Mouse (Mus musculus): ENCODE data around the gene Pawr. TPM values are rescaled to one million over a fixed set of nuclear protein-coding genes. Genes with fewer than 3 reads are reported as not detected.

The Pawr gene
- total RNA-seq, 1 experiment: 36.4 TPM

- DNase-seq (ENCODE audit: low read depth, low spot score): no peak
- TF ChIP-seq HCFC1 (IDR thresholded peaks at IDR 0.05; ENCODE audit: borderline replicate concordance, insufficient read depth, low read length) (no peak), ZNF384 (IDR thresholded peaks at IDR 0.05; ENCODE audit: low read depth, low read length) (no peak), ZC3H11A (IDR thresholded peaks at IDR 0.05; ENCODE audit: borderline replicate concordance, low read depth, low read length) (no peak), CHD2 (IDR thresholded peaks at IDR 0.05; ENCODE audit: low read depth, low read length) (no peak), MAFK (IDR thresholded peaks at IDR 0.05; ENCODE audit: insufficient read depth, low read depth, low read length) (no peak)
- Histone ChIP-seq H3K9ac (ENCODE audit: insufficient read depth, low read depth, low read length, poor library complexity, severe bottlenecking) (peak overlapping the region; percentile 33; the same call in 1 of the 2 replicates), H3K36me3 (ENCODE audit: control insufficient read depth, insufficient read depth, low read length, poor library complexity, severe bottlenecking) (no peaks in the 10 kb centered on the region), H3K4me1 (ENCODE audit: control insufficient read depth in 2 of 2, insufficient read depth in 2 of 2, low read length in 2 of 2, poor library complexity in 1 of 2) (peaks cover 2 to 13% of the 10 kb centered on the region in 2 experiments; a peak in 3 of 4 replicates), H3K27ac (ENCODE audit: insufficient read depth, low read depth, low read length, poor library complexity, severe bottlenecking) (peak overlapping the region; percentile 79; the same call in 1 of the 2 replicates), H3K4me3 (ENCODE audit: insufficient read depth in 1 of 2, low read depth in 1 of 2, low read length in 2 of 2, poor library complexity in 1 of 2, severe bottlenecking in 1 of 2) (peak overlapping the region in 1 of 2 experiments; percentile 33; a peak in 2 of 4 replicates), H3K9me3 (ENCODE audit: control insufficient read depth, insufficient read depth, low read depth, low read length) (no peaks in the 10 kb centered on the region)
- in situ Hi-C loops (cut with MboI; ENCODE audit: low sequenced_read_pairs in 2 of 2, unreplicated experiment in 2 of 2): no loop called here
Measured at GRCm38 (mm10) chr10:108294766-108295165, 37.2 kb upstream of the Pawr start.

DNA sequence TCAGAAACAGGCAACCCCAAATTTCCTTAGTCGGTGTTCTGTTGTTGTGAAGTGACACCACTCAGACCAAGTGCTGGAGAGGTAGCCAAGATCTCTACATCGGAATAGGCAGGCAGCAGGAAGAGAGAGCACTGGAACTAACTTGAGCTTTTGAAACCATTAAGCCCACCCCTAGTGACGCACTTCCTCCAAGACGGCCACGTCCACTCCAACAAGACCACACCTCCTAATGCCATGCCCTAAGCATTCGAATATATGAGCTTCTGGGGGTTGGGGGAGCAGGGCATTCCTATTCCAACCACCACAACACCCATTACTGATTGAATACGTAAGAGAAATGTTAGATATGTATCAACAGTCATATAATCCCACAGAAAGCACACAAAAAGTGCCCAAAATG is 35.5 kb upstream of the Pawr start:
- TF ChIP-seq ZNF384 (IDR thresholded peaks at IDR 0.05; ENCODE audit: low read depth, low read length) (no peak), HCFC1 (IDR thresholded peaks at IDR 0.05; ENCODE audit: borderline replicate concordance, insufficient read depth, low read length) (no peak), MAFK (IDR thresholded peaks at IDR 0.05; ENCODE audit: insufficient read depth, low read depth, low read length) (no peak), CHD2 (IDR thresholded peaks at IDR 0.05; ENCODE audit: low read depth, low read length) (no peak), ZC3H11A (IDR thresholded peaks at IDR 0.05; ENCODE audit: borderline replicate concordance, low read depth, low read length) (no peak)
- H3K4me3 ChIP-seq (ENCODE audit: insufficient read depth in 1 of 2, low read depth in 1 of 2, low read length in 2 of 2, poor library complexity in 1 of 2, severe bottlenecking in 1 of 2): peak overlapping the region; percentile 49 to 71
- peak overlapping the region; percentile 76 for H3K27ac ChIP-seq (ENCODE audit: insufficient read depth, low read depth, low read length, poor library complexity, severe bottlenecking)
- no peak for DNase-seq (ENCODE audit: low read depth, low spot score)
- H3K4me1 ChIP-seq (ENCODE audit: control insufficient read depth in 2 of 2, insufficient read depth in 2 of 2, low read length in 2 of 2, poor library complexity in 1 of 2): peaks cover 4 to 12% of the 10 kb centered on the region in 2 experiments; a peak in 3 of 4 replicates
- H3K36me3 ChIP-seq (ENCODE audit: control insufficient read depth, insufficient read depth, low read length, poor library complexity, severe bottlenecking): no peaks in the 10 kb centered on the region
- H3K9me3 ChIP-seq (ENCODE audit: control insufficient read depth, insufficient read depth, low read depth, low read length): no peaks in the 10 kb centered on the region
- in situ Hi-C loops (cut with MboI; ENCODE audit: low sequenced_read_pairs in 2 of 2, unreplicated experiment in 2 of 2): no loop called here
- H3K9ac ChIP-seq (ENCODE audit: insufficient read depth, low read depth, low read length, poor library complexity, severe bottlenecking): peak overlapping the region; percentile 83

- no peaks in the 10 kb centered on the region for H3K36me3 ChIP-seq (ENCODE audit: control insufficient read depth, insufficient read depth, low read length, poor library complexity, severe bottlenecking)
- H3K4me3 ChIP-seq (ENCODE audit: insufficient read depth in 1 of 2, low read depth in 1 of 2, low read length in 2 of 2, poor library complexity in 1 of 2, severe bottlenecking in 1 of 2): peak overlapping the region; percentile 7 to 20; a peak in 2 of 4 replicates
- TF ChIP-seq MAFK (IDR thresholded peaks at IDR 0.05; ENCODE audit: insufficient read depth, low read depth, low read length) (no peak), ZNF384 (IDR thresholded peaks at IDR 0.05; ENCODE audit: low read depth, low read length) (no peak), CHD2 (IDR thresholded peaks at IDR 0.05; ENCODE audit: low read depth, low read length) (no peak), ZC3H11A (IDR thresholded peaks at IDR 0.05; ENCODE audit: borderline replicate concordance, low read depth, low read length) (no peak), HCFC1 (IDR thresholded peaks at IDR 0.05; ENCODE audit: borderline replicate concordance, insufficient read depth, low read length) (no peak)
- in situ Hi-C loops (cut with MboI; ENCODE audit: low sequenced_read_pairs in 2 of 2, unreplicated experiment in 2 of 2): no loop called here
- peaks cover 4 to 9% of the 10 kb centered on the region in 2 experiments; a peak in 3 of 4 replicates for H3K4me1 ChIP-seq (ENCODE audit: control insufficient read depth in 2 of 2, insufficient read depth in 2 of 2, low read length in 2 of 2, poor library complexity in 1 of 2)
- no peak for DNase-seq (ENCODE audit: low read depth, low spot score)
- H3K9me3 ChIP-seq (ENCODE audit: control insufficient read depth, insufficient read depth, low read depth, low read length): no peaks in the 10 kb centered on the region
- peak overlapping the region; percentile 52; the same call in 1 of the 2 replicates for H3K9ac ChIP-seq (ENCODE audit: insufficient read depth, low read depth, low read length, poor library complexity, severe bottlenecking)
- H3K27ac ChIP-seq (ENCODE audit: insufficient read depth, low read depth, low read length, poor library complexity, severe bottlenecking): peak overlapping the region; percentile 57
Measured at GRCm38 (mm10) chr10:108298261-108298660, 33.7 kb upstream of the Pawr start.

DNA sequence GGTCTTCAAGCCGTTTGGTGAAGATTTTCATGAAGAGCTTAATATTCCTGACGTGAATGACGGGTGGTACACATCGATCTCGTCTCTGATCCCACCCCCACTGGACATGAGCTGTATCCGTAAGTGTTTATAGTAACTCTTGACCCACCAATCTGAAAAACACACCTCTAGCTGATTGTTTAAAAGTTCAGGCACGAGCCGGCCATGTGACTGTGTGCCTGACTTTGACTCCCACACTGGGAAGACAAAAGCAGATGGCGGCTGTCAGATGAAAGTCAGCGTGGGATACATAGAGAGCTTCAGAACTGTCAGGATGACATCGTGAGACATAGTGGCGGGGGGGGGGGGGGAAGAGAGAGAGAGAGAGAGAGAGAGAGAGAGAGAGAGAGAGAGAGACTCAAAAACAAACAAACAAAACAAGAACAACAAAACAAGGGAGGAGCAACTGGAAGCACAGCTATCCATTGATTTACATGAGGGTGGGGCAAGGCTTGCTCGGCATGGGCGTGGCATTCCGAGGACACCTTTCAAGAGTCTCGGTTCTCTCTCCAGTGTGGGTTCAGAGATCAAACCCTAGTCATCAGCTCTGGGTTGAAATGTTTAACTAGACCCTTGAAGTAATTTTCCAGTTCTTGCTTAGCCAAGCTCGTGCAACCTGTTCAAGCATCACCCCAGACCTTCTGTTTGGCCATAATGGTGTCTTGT is 32.9 kb upstream of the Pawr start:
- Histone ChIP-seq H3K27ac (ENCODE audit: insufficient read depth, low read depth, low read length, poor library complexity, severe bottlenecking) (peak overlapping the region; percentile 57; the same call in 1 of the 2 replicates), H3K36me3 (ENCODE audit: control insufficient read depth, insufficient read depth, low read length, poor library complexity, severe bottlenecking) (no peaks in the 10 kb centered on the region), H3K4me1 (ENCODE audit: control insufficient read depth in 2 of 2, insufficient read depth in 2 of 2, low read length in 2 of 2, poor library complexity in 1 of 2) (peaks cover 4 to 7% of the 10 kb centered on the region in 2 experiments; a peak in 3 of 4 replicates), H3K4me3 (ENCODE audit: insufficient read depth in 1 of 2, low read depth in 1 of 2, low read length in 2 of 2, poor library complexity in 1 of 2, severe bottlenecking in 1 of 2) (peak overlapping the region in 1 of 2 experiments; percentile 32; a peak in 2 of 4 replicates), H3K9me3 (ENCODE audit: control insufficient read depth, insufficient read depth, low read depth, low read length) (no peaks in the 10 kb centered on the region), H3K9ac (ENCODE audit: insufficient read depth, low read depth, low read length, poor library complexity, severe bottlenecking) (peak overlapping the region; percentile 52; the same call in 1 of the 2 replicates)
- DNase-seq (ENCODE audit: low read depth, low spot score): no peak
- in situ Hi-C loops (cut with MboI; ENCODE audit: low sequenced_read_pairs in 2 of 2, unreplicated experiment in 2 of 2): no loop called here
- TF ChIP-seq CHD2 (IDR thresholded peaks at IDR 0.05; ENCODE audit: low read depth, low read length) (no peak), ZC3H11A (IDR thresholded peaks at IDR 0.05; ENCODE audit: borderline replicate concordance, low read depth, low read length) (no peak), MAFK (IDR thresholded peaks at IDR 0.05; ENCODE audit: insufficient read depth, low read depth, low read length) (no peak), HCFC1 (IDR thresholded peaks at IDR 0.05; ENCODE audit: borderline replicate concordance, insufficient read depth, low read length) (no peak), ZNF384 (IDR thresholded peaks at IDR 0.05; ENCODE audit: low read depth, low read length) (no peak)
